Mouse (Mus musculus) MEL (cell line): Measurements from ENCODE around the gene Gpr108. TPM values are rescaled to one million over a fixed set of nuclear protein-coding genes. Genes with fewer than 3 reads are reported as not detected.

Source experiments
- DNase-seq: peaks from one replicate; pipeline ENCODE4 v3.0.0; 2011; ENCODE audit warnings: low read depth, low spot score
- H3K27ac ChIP-seq: 2 replicates; pipeline ENCODE4 v1.5.1; 2012; ENCODE audit warnings: low read depth, mild to moderate bottlenecking, control low read depth, low read length, moderate library complexity; ENCODE audit not compliant: control insufficient read depth
- H3K27me3 ChIP-seq, 2 experiments: fragments of 150-350 bp in 1 of 2; sonication (generic) in 1 of 2; 2 replicates each; pipeline ENCODE4 v1.6.1; 2012; ENCODE audit warnings: low read length in 2 of 2, mild to moderate bottlenecking in 2 of 2, improper control_type of control experiment in 1 of 2, moderate library complexity in 1 of 2; ENCODE audit not compliant: insufficient read depth in 2 of 2, control insufficient read depth in 1 of 2
- H3K36me3 ChIP-seq, 2 experiments: 2 replicates each; pipeline ENCODE4 v1.6.1; 2012 to 2014; ENCODE audit warnings: low read length in 2 of 2, improper control_type of control experiment in 1 of 2, inconsistent platforms in 1 of 2, mild to moderate bottlenecking in 1 of 2; ENCODE audit not compliant: insufficient read depth in 2 of 2, control insufficient read depth in 1 of 2
- H3K4me1 ChIP-seq, 2 experiments: fragments of 150-350 bp in 1 of 2; sonication (generic) in 1 of 2; 2 replicates each; pipeline ENCODE4 v1.6.1; 2012; ENCODE audit warnings: low read length in 2 of 2, improper control_type of control experiment in 1 of 2, mild to moderate bottlenecking in 1 of 2; ENCODE audit not compliant: insufficient read depth in 2 of 2, control insufficient read depth in 1 of 2
- H3K4me3 ChIP-seq, 2 experiments: fragments of 150-350 bp in 1 of 2; sonication (generic) in 1 of 2; 2 replicates each; pipeline ENCODE4 v1.5.1; 2012; ENCODE audit warnings: low read depth in 2 of 2, low read length in 2 of 2, mild to moderate bottlenecking in 2 of 2, moderate library complexity in 2 of 2, control low read depth in 1 of 2, improper control_type of control experiment in 1 of 2; ENCODE audit not compliant: control insufficient read depth in 1 of 2, insufficient read depth in 1 of 2
- H3K79me2 ChIP-seq: 2 replicates; pipeline ENCODE4 v1.6.1; 2012; ENCODE audit warnings: mild to moderate bottlenecking, low read length, moderate library complexity; ENCODE audit not compliant: control insufficient read depth, poor library complexity, insufficient read depth
- H3K9ac ChIP-seq: 2 replicates; pipeline ENCODE4 v1.6.1; 2012; ENCODE audit warnings: low read depth, mild to moderate bottlenecking, control low read depth, low read length, moderate library complexity; ENCODE audit not compliant: control insufficient read depth, poor library complexity, severe bottlenecking
- H3K9me3 ChIP-seq: fragments of 150-350 bp; sonication (generic); replicated peaks from 2 replicates; pipeline ENCODE4 v1.6.1; 2012; ENCODE audit warnings: mild to moderate bottlenecking, low read length, improper control_type of control experiment, moderate library complexity; ENCODE audit not compliant: insufficient read depth
- CHD1 ChIP-seq: IDR thresholded peaks from 2 replicates; pipeline ENCODE4 v1.6.1; 2012; ENCODE audit warnings: low read depth, mild to moderate bottlenecking, inconsistent platforms, low read length, improper control_type of control experiment
- CHD2 ChIP-seq: IDR thresholded peaks from 2 replicates; pipeline ENCODE4 v1.6.1; 2011; ENCODE audit warnings: low read length, improper control_type of control experiment
- E2F4 ChIP-seq: IDR thresholded peaks from 2 replicates; pipeline ENCODE4 v1.6.1; 2011; ENCODE audit warnings: low read depth, low read length, improper control_type of control experiment, borderline replicate concordance
- ELF1 ChIP-seq: IDR thresholded peaks from 2 replicates; pipeline ENCODE4 v1.6.1; 2014; ENCODE audit warnings: low read depth, mild to moderate bottlenecking, inconsistent platforms, low read length, improper control_type of control experiment, moderate library complexity
- GABPA ChIP-seq: IDR thresholded peaks from 2 replicates; pipeline ENCODE4 v1.6.1; 2012; ENCODE audit warnings: low read depth, mild to moderate bottlenecking, inconsistent platforms, low read length, improper control_type of control experiment, moderate library complexity
- HCFC1 ChIP-seq: IDR thresholded peaks from 2 replicates; pipeline ENCODE4 v1.6.1; 2012; ENCODE audit warnings: low read depth, mild to moderate bottlenecking, inconsistent platforms, low read length, improper control_type of control experiment, moderate library complexity
- JUND ChIP-seq: IDR thresholded peaks from 2 replicates; pipeline ENCODE4 v1.6.1; 2011; ENCODE audit warnings: low read depth, mild to moderate bottlenecking, improper control_type of control experiment, low read length
- KAT2A ChIP-seq: conservative IDR thresholded peaks from 2 replicates; pipeline ENCODE4 v1.6.1; 2012; ENCODE audit warnings: low read depth, low read length, improper control_type of control experiment, inconsistent platforms
- MAX ChIP-seq: IDR thresholded peaks from 2 replicates; pipeline ENCODE4 v1.6.1; 2011; ENCODE audit warnings: low read length, improper control_type of control experiment
- MYC ChIP-seq: IDR thresholded peaks from 2 replicates; pipeline ENCODE4 v1.6.1; 2011; ENCODE audit warnings: low read depth, mild to moderate bottlenecking, low read length, improper control_type of control experiment, moderate library complexity
- POLR2A ChIP-seq, 2 experiments: IDR thresholded peaks; 2 replicates each; pipeline ENCODE4 v1.6.1; 2011 to 2012; ENCODE audit warnings: low read length in 2 of 2, mild to moderate bottlenecking in 2 of 2, control low read depth in 1 of 2, improper control_type of control experiment in 1 of 2, low read depth in 1 of 2, moderate library complexity in 1 of 2; ENCODE audit not compliant: control insufficient read depth in 1 of 2, insufficient read depth in 1 of 2, poor library complexity in 1 of 2
- POLR2AphosphoS2 ChIP-seq: IDR thresholded peaks from 2 replicates; pipeline ENCODE4 v1.6.1; 2011; ENCODE audit warnings: low read length, improper control_type of control experiment
- RAD21 ChIP-seq: IDR thresholded peaks from 2 replicates; pipeline ENCODE4 v1.6.1; 2011; ENCODE audit warnings: mild to moderate bottlenecking, low read depth, low read length, improper control_type of control experiment
- SIN3A ChIP-seq: IDR thresholded peaks from 2 replicates; pipeline ENCODE4 v1.6.1; 2012; ENCODE audit warnings: low read length, improper control_type of control experiment, inconsistent platforms
- TBP ChIP-seq: IDR thresholded peaks from 2 replicates; pipeline ENCODE4 v1.8.0; 2011; ENCODE audit warnings: low read depth, low read length, improper control_type of control experiment
- TCF12 ChIP-seq: IDR thresholded peaks from 2 replicates; pipeline ENCODE4 v1.6.1; 2014; ENCODE audit warnings: low read depth, mild to moderate bottlenecking, inconsistent platforms, low read length, improper control_type of control experiment, moderate library complexity
- UBTF ChIP-seq: IDR thresholded peaks from 2 replicates; pipeline ENCODE4 v1.6.1; 2012; ENCODE audit warnings: low read depth, mild to moderate bottlenecking, inconsistent platforms, low read length, improper control_type of control experiment, moderate library complexity, borderline replicate concordance; ENCODE audit not compliant: insufficient read depth
- USF1 ChIP-seq: IDR thresholded peaks from 2 replicates; pipeline ENCODE4 v1.6.1; 2014; ENCODE audit warnings: low read depth, mild to moderate bottlenecking, inconsistent platforms, low read length, improper control_type of control experiment, moderate library complexity
- USF2 ChIP-seq, 2 experiments: IDR thresholded peaks; 2 replicates each; pipeline ENCODE4 v1.6.1; 2011 to 2012; ENCODE audit warnings: improper control_type of control experiment in 2 of 2, low read length in 2 of 2, borderline replicate concordance in 1 of 2, inconsistent platforms in 1 of 2, low read depth in 1 of 2, mild to moderate bottlenecking in 1 of 2; ENCODE audit not compliant: insufficient read depth in 1 of 2
- ZC3H11A ChIP-seq: IDR thresholded peaks from 2 replicates; pipeline ENCODE4 v1.6.1; 2012; ENCODE audit warnings: low read depth, mild to moderate bottlenecking, inconsistent platforms, low read length, improper control_type of control experiment
- ZKSCAN1 ChIP-seq: IDR thresholded peaks from 2 replicates; pipeline ENCODE4 v1.6.1; 2012; ENCODE audit warnings: low read depth, mild to moderate bottlenecking, inconsistent platforms, low read length, improper control_type of control experiment, moderate library complexity
- ZNF384 ChIP-seq: IDR thresholded peaks from 2 replicates; pipeline ENCODE4 v1.6.1; 2012; ENCODE audit warnings: low read depth, mild to moderate bottlenecking, inconsistent platforms, low read length, improper control_type of control experiment
- polyA plus RNA-seq, 2 experiments: library from polyadenylated mRNA; stranded (reverse) in 1 of 2; unstranded in 1 of 2; fragments of >175 nt in 1 of 2; fragments of >200 nt in 1 of 2; gene quantifications; 2 replicates each; pipeline versions ENCODE4 v1.2.1 to v1.2.4; 2012; ENCODE audit warnings: low replicate concordance in 2 of 2, low read depth in 1 of 2; ENCODE audit not compliant: insufficient read length in 2 of 2, insufficient read depth in 1 of 2, missing spikeins in 1 of 2
- total RNA-seq: library from RNA; depleted of rRNA; stranded (reverse); fragments of 300-350 nt; gene quantifications from 2 replicates; pipeline ENCODE4 v1.2.3, GENCODE M21; 2012

Gpr108 gene
- total and polyA plus RNA-seq, 3 experiments: 21.8 to 35.9 TPM; not detected in 1

DNA sequence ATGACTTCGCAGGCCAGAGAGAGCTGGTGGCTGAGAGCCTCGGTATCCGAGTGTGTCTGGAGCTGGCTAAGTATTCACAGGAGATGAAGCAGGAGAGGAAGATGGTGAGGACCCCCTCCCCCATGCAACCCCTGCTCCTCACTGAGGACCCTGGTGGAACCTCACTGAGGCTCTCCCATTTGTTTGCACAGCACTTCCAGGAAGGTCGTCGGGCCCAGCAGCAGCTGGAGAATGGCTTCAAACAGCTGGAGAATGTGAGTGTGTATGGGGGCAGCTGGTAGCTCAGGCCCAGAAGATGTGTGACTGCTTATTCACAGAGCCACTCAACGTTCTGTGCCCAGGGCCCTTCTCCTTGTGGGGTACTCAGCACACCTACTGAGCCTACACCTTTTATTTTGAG is 5.1 kb upstream of the Gpr108 start:
- H3K79me2 ChIP-seq: peaks cover 9% of the 10 kb centered on the region
- H3K27ac ChIP-seq: no peak overlapping the region
- H3K27me3 ChIP-seq: no peaks in the 10 kb centered on the region
- no peak for DNase-seq
- H3K4me1 ChIP-seq: peaks cover 0 to 15% of the 10 kb centered on the region in 2 experiments; a peak in 1 of 4 replicates
- H3K4me3 ChIP-seq: no peak overlapping the region
- H3K36me3 ChIP-seq: peaks cover 0 to 4% of the 10 kb centered on the region in 2 experiments; a peak in 2 of 4 replicates
- TF ChIP-seq E2F4 (no peak), TCF12 (no peak), JUND (no peak), CHD2 (no peak), SIN3A (no peak)
- H3K9me3 ChIP-seq: no peaks in the 10 kb centered on the region
- no peak overlapping the region for H3K9ac ChIP-seq

GRCm38 (mm10) chr17:57251431-57251830 is 3.2 kb upstream of the Gpr108 start:
- Histone ChIP-seq H3K27ac (no peak overlapping the region), H3K27me3 (no peaks in the 10 kb centered on the region), H3K4me1 (peaks cover 0 to 13% of the 10 kb centered on the region in 2 experiments; a peak in 2 of 4 replicates), H3K79me2 (peaks cover 14% of the 10 kb centered on the region), H3K9me3 (no peaks in the 10 kb centered on the region), H3K4me3 (no peak overlapping the region), H3K9ac (no peak overlapping the region), H3K36me3 (peaks cover 0 to 2% of the 10 kb centered on the region in 2 experiments; a peak in 2 of 4 replicates)
- DNase-seq: no peak
- no peak for TF ChIP-seq USF2 (IDR thresholded peaks at IDR 0.05; ENCODE audit: borderline replicate concordance in 1 of 2, insufficient read depth in 1 of 2, low read depth in 1 of 2, low read length in 2 of 2)
- TF ChIP-seq TBP: no peak
- no peak for TF ChIP-seq MAX
- TF ChIP-seq ZC3H11A: no peak
- no peak for TF ChIP-seq UBTF
- TF ChIP-seq ZKSCAN1: no peak
- no peak for TF ChIP-seq ZNF384
- no peak for TF ChIP-seq HCFC1
- TF ChIP-seq GABPA: no peak
- no peak for TF ChIP-seq ELF1
- TF ChIP-seq KAT2A: no peak
- no peak for TF ChIP-seq JUND
- TF ChIP-seq CHD1: no peak
- no peak for TF ChIP-seq USF1
- TF ChIP-seq MYC: no peak
- TF ChIP-seq POLR2A (IDR thresholded peaks at IDR 0.05; ENCODE audit: control insufficient read depth in 1 of 2, insufficient read depth in 1 of 2, low read depth in 1 of 2, low read length in 2 of 2, poor library complexity in 1 of 2): no peak
- no peak for TF ChIP-seq RAD21
- TF ChIP-seq POLR2AphosphoS2: no peak
